Mouse (Mus musculus) heart, postnatal 0 days (tissue): ENCODE data around the gene Kncn. TPM values are rescaled to one million over a fixed set of nuclear protein-coding genes. Genes with fewer than 3 reads are reported as not detected.

Experiments
- ATAC-seq: fragments of 200-750 bp; cut with Nextera tagmentation; 2 replicates; pipeline ENCODE4 v1.8.0; 2017; ENCODE audit warnings: low read depth, moderate number of reproducible peaks, moderate library complexity; ENCODE audit not compliant: insufficient read depth
- DNase-seq: peaks from one replicate; pipeline ENCODE4 v3.0.0-alpha.2; 2016; ENCODE audit warnings: low spot score
- H3K27ac ChIP-seq: fragments of 300-500 bp; sonication (generic); 2 replicates; pipeline ENCODE4 v1.5.1; 2014; ENCODE audit warnings: low read depth, mild to moderate bottlenecking
- H3K27me3 ChIP-seq: fragments of 300-500 bp; sonication (generic); 2 replicates; pipeline ENCODE4 v1.6.1; 2014; ENCODE audit warnings: low read length, mixed read lengths; ENCODE audit not compliant: control insufficient read depth, insufficient read depth
- H3K36me3 ChIP-seq: fragments of 300-500 bp; sonication (generic); replicated peaks from 2 replicates; pipeline ENCODE4 v1.6.1; 2014; ENCODE audit warnings: low read length, mixed read lengths; ENCODE audit not compliant: control insufficient read depth, insufficient read depth
- H3K4me1 ChIP-seq: fragments of 300-500 bp; sonication (generic); 2 replicates; pipeline ENCODE4 v1.6.1; 2014; ENCODE audit warnings: antibody characterized with exemption; ENCODE audit not compliant: control insufficient read depth, insufficient read depth
- H3K4me2 ChIP-seq: fragments of 300-500 bp; sonication (generic); 2 replicates; pipeline ENCODE4 v1.6.1; 2014; ENCODE audit warnings: low read depth, mild to moderate bottlenecking, low read length, moderate library complexity
- H3K4me3 ChIP-seq: fragments of 300-500 bp; sonication (generic); 2 replicates; pipeline ENCODE4 v1.5.1; 2014; ENCODE audit warnings: low read depth, low read length
- H3K9ac ChIP-seq: fragments of 300-500 bp; sonication (generic); replicated peaks from 2 replicates; pipeline ENCODE4 v1.6.1; 2014; ENCODE audit warnings: low read depth, low read length, mixed read lengths
- H3K9me3 ChIP-seq: fragments of 300-500 bp; sonication (generic); replicated peaks from 2 replicates; pipeline ENCODE4 v1.6.1; 2016; ENCODE audit warnings: low read length; ENCODE audit not compliant: control insufficient read depth
- CTCF ChIP-seq: IDR thresholded peaks from 2 replicates; pipeline ENCODE4 v1.5.1; 2016; ENCODE audit warnings: antibody characterized with exemption, control low read depth, low read depth
- EP300 ChIP-seq: IDR thresholded peaks from 2 replicates; pipeline ENCODE4 v1.6.1; 2016; ENCODE audit warnings: antibody characterized with exemption, low read depth
- WGBS: fragments of 180-500 bp; shearing (Covaris S2); extraction: QIAGEN DNeasy Blood & Tissue Kit; methylation state at CpG from one replicate; pipeline ENCODE4 v1.1.7; 2014; 5-methylcytosine and 5-hydroxymethylcytosine counted together
- polyA plus RNA-seq: library from polyadenylated mRNA; unstranded; fragments of >200 nt; fragmentation: Nextera tagmentation; extraction: Ambion mirVana; gene quantifications from 2 replicates; pipeline ENCODE4 v1.2.1, GENCODE M21; 2015
- total RNA-seq: library from RNA; depleted of rRNA; stranded (reverse); fragments of >200 nt; gene quantifications from 2 replicates; pipeline ENCODE4 v1.2.3, GENCODE M21; 2014; ENCODE audit warnings: low replicate concordance

Gene Kncn
- total and polyA plus RNA-seq, 2 experiments from 2014 or later: not detected

DNA sequence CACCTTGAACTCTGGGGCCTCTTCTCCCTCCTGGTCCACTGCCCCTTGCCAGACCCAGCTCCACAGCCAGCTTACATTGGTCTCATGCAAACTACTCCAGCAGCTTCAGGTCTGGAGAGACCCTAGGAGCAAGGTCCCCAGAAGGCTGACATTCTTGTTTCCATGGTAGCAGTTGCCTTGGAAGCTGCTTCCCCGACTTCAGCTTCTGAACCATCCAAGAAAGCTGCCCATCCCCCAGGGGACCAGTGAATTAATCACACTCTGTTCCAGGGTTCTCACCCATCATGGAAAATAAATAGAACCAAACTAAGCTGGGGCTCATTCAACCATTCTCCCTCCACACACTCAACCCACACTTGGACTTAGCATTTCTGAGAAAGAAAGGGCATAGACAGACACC, 3.0 kb upstream of the Kncn start:
- DNase-seq (no peak), ATAC-seq (no peak)
- no peak overlapping the region for H3K27ac ChIP-seq
- H3K27me3 ChIP-seq: no peaks in the 10 kb centered on the region
- H3K4me3 ChIP-seq: no peak overlapping the region
- H3K36me3 ChIP-seq: no peaks in the 10 kb centered on the region; the same call in 1 of the 2 replicates
- no peak overlapping the region for H3K9ac ChIP-seq
- H3K4me1 ChIP-seq: no peaks in the 10 kb centered on the region
- no peaks in the 10 kb centered on the region for H3K9me3 ChIP-seq
- H3K4me2 ChIP-seq: no peak overlapping the region
- 26% methylated on average over 1 of the region's 1 CpGs for WGBS
- no peak for TF ChIP-seq CTCF
- no peak for TF ChIP-seq EP300

DNA sequence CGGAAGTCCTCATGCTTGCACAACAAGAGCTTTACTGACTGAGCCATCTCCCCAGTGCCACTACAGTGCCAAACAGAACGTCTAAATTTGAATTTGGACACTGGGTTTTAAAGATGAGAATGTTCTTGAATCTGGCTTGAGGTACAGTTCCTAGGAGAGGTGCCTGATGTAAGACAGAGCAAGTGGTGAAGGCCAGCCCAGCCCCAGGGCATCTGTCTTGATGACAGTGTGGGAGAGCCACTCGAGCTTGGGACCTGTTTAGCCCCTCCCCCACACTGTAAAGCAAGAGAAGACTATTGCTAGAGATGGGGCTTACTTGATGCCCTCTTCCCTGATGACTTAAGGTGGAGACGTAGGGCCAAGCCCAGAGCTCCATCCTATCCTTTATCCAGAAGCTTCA, 2.0 kb upstream of the Kncn start:
- WGBS: 45% methylated on average over 4 of the region's 4 CpGs
- H3K9me3 ChIP-seq: no peaks in the 10 kb centered on the region
- no peaks in the 10 kb centered on the region for H3K36me3 ChIP-seq
- H3K9ac ChIP-seq: no peak overlapping the region
- no peak for TF ChIP-seq CTCF
- TF ChIP-seq EP300: no peak
- H3K27me3 ChIP-seq: no peaks in the 10 kb centered on the region
- no peak overlapping the region for H3K4me2 ChIP-seq
- H3K4me1 ChIP-seq: no peaks in the 10 kb centered on the region
- ATAC-seq: no peak
- DNase-seq: no peak
- no peak overlapping the region for H3K4me3 ChIP-seq
- H3K27ac ChIP-seq: no peak overlapping the region

DNA sequence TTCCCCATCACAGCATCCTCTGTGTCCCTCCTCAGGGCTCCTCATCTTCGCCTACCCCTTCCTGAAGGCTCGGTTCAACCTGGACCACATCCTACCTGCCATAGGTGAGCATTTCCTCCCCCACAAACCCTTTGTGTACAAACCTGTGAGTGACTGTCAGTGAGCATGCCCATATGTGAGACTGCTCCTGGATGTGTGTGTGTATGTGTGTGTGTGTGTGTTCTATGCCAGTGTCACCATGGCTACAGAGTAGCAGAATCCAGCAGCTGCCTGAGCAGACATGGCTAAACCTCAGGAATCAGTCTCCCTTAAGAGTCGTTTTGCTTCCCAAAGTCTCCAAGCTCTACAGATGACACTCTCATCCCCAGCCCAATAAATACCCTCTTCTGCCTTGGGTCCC, 1.6 kb downstream of the Kncn start:
- Histone ChIP-seq H3K9me3 (no peaks in the 10 kb centered on the region), H3K4me2 (no peak overlapping the region), H3K27ac (no peak overlapping the region), H3K36me3 (no peaks in the 10 kb centered on the region), H3K27me3 (peaks cover 25% of the 10 kb centered on the region), H3K9ac (no peak overlapping the region), H3K4me3 (no peak overlapping the region), H3K4me1 (0 out of 2 replicates have a peak, but pooled peaks cover 4% of the 10 kb centered on the region)
- 64% methylated on average over 3 of the region's 3 CpGs for WGBS
- DNase-seq (no peak), ATAC-seq (no peak)
- TF ChIP-seq CTCF: no peak

DNA sequence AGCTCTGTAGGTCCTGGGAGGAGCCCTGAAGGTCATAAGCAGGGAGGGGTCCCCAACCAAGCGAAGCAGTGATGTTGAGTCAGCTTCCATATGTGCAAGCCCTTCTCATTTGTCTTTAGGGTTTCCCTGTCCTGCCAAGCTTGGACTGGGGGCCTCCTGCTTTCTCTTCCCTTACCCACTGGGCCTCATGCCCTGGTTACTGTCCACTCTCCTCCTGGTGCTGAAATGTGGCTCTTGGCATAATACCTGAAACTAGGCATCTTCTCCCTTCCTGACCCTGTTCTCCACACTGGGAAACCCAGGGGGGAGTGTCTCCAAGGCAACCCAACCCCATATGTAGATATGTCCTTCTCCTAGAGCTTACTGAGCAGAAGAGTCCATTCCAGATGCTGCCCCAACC, 2.7 kb downstream of the Kncn start:
- ATAC-seq (no peak), DNase-seq (no peak)
- Histone ChIP-seq H3K27me3 (peaks cover 35% of the 10 kb centered on the region), H3K9me3 (no peaks in the 10 kb centered on the region), H3K9ac (no peak overlapping the region), H3K27ac (no peak overlapping the region), H3K4me1 (0 out of 2 replicates have a peak, but pooled peaks cover 4% of the 10 kb centered on the region), H3K4me3 (no peak overlapping the region), H3K36me3 (no peaks in the 10 kb centered on the region), H3K4me2 (no peak overlapping the region)
- TF ChIP-seq EP300: no peak
- WGBS: 25% methylated on average over 1 of the region's 1 CpGs

DNA sequence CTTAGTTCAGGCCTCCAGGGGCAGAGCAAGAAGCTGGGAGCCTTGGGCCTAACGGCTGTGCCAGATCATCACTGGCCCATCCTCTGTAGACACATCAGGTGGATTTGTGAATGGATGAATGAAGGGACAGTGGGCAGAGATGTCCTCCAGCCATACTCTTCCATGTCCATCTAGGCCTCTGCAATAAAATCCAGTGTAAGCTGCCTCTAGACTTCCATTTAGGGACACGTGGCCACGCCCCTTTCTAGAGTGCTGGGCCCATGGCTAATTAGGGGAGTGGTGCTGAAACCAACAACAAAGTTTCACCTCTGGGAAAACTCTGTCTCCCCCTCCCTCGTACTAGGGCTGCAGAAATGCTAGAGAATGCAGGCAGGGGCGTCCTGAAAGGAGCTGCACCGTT, 5.9 kb downstream of the Kncn start:
- no peak for TF ChIP-seq CTCF
- TF ChIP-seq EP300: no peak
- Histone ChIP-seq H3K4me3 (peak overlapping the region; percentile 25), H3K4me1 (0 out of 2 replicates have a peak, but pooled peaks cover 4% of the 10 kb centered on the region), H3K9me3 (no peaks in the 10 kb centered on the region), H3K27me3 (peaks cover 40% of the 10 kb centered on the region), H3K36me3 (no peaks in the 10 kb centered on the region), H3K9ac (no peak overlapping the region), H3K27ac (no peak overlapping the region), H3K4me2 (peak overlapping the region; percentile 51)
- no peak for ATAC-seq
- 14% methylated on average over 6 of the region's 6 CpGs for WGBS
- DNase-seq: no peak

DNA sequence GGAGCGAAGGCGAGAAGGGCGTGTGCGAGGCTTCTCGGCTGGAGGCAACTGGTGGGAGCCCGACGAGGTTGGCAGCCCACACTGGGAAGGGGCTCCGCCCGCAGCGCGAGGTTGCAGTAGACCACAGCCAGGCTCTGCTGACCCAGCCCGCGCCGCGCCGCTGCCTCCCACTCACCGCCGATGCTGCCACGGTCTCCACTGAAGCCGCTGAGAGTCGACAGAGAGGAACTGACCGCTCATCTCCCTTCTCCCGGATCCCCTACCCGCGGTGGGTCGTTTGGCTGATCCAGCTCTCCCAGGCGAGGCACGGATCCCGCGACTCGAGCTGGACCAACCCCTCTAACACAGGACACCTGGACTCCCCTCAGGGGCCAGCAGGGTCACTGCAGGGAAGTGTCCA, 6.4 kb downstream of the Kncn start, which contains the start of gene 6430628N08Rik:
6430628N08Rik (plus strand) TSS at position 113 of the 400 bp plus-strand sequence.
- 1% methylated on average over 31 of the region's 31 CpGs for WGBS
- DNase-seq (no peak), ATAC-seq (no peak)
- Histone ChIP-seq H3K27ac (no peak within 1 kb of the TSS), H3K4me3 (peak within 1 kb of the TSS; percentile 25), H3K9ac (no peak within 1 kb of the TSS), H3K4me1 (0 out of 2 replicates have a peak, but pooled peaks cover 4% of the 10 kb centered on the region), H3K27me3 (peaks cover 42% of the 10 kb centered on the region), H3K9me3 (no peaks in the 10 kb centered on the region), H3K4me2 (peak within 1 kb of the TSS; percentile 51), H3K36me3 (no peaks in the 10 kb centered on the region)
- TF ChIP-seq CTCF: no peak
- TF ChIP-seq EP300: no peak
